Mouse (Mus musculus) A20 (cell line): ENCODE measurements around the gene Btbd35f22.
"Not testable (repeated sequence)": the region's sequence is repeated elsewhere in the genome, so short reads cannot be mapped to it uniquely, and the experiment has no call there.

Experiments
- DNase-seq: peaks from one replicate; pipeline ENCODE4 v3.0.0-alpha.2; 2011; ENCODE audit warnings: low read depth, low spot score

Gene Btbd35f22

DNA sequence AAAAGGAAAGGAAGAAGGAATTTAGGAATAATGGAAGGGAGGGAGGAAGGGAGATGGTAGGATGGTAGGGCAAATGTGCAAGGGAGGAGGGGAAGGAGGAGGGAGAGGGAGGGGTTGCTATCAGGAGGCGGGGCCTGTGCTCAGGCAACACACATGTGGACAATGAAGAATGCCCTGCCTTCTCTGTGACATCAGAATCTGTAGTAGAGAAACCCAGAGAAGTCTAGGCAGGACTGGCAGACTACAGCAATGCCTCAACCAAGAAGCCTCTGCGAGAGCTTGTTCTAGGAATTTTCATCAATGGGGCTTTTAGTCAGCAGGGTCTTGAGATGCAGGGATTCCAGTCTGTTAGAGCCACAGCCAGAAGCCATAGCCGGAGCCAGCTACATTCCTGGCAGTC is at the start of gene Btbd35f22:
Gene Btbd35f22 (plus strand): TSS at position 301 of the 400 bp plus-strand sequence.
- DNase-seq, result not testable (repeated sequence)
